Mouse (Mus musculus): ENCODE data around the gene Fto.

- TF ChIP-seq POLR2A (IDR thresholded peaks at IDR 0.05; ENCODE audit: low read depth, low read length): no peak
- TF ChIP-seq HCFC1 (IDR thresholded peaks at IDR 0.05; ENCODE audit: low read depth, low read length): no peak
- no peak for TF ChIP-seq ETS1 (conservative IDR thresholded peaks at IDR 0.05; ENCODE audit: low read depth, low read length)
- TF ChIP-seq MAX (IDR thresholded peaks at IDR 0.05; ENCODE audit: low read length): no peak
- no peak for TF ChIP-seq MAFK (IDR thresholded peaks at IDR 0.05; ENCODE audit: insufficient replicate concordance, low read length)
- TF ChIP-seq ZC3H11A (IDR thresholded peaks at IDR 0.05; ENCODE audit: low read depth, low read length): no peak
- TF ChIP-seq NRF1 (IDR thresholded peaks at IDR 0.05; ENCODE audit: low read depth, low read length): no peak
- TF ChIP-seq KAT2A (IDR thresholded peaks at IDR 0.05; ENCODE audit: insufficient replicate concordance, low read length): no peak
- no peak for TF ChIP-seq POLR2AphosphoS2 (IDR thresholded peaks at IDR 0.05; ENCODE audit: low read depth, low read length)
Observed at GRCm38 (mm10) chr8:91508284-91508683, 195.0 kb downstream of the Fto start.

Data from CH12.LX (cell line).